Mouse (Mus musculus): ENCODE data around the gene Kcnh1. TPM values are rescaled to one million over a fixed set of nuclear protein-coding genes. Genes with fewer than 3 reads are reported as not detected.

Gene Kcnh1
- polyA plus RNA-seq, 1 experiment from 2014 or later: 0.60 TPM

GRCm38 (mm10) chr1:192451722-192452121 is 261.1 kb downstream of the Kcnh1 start:
- no peak overlapping the region for H3K4me3 ChIP-seq
- 0 out of 2 replicates have a peak, but pooled peaks cover 4% of the 10 kb centered on the region for H3K4me1 ChIP-seq
- no peak overlapping the region for H3K4me2 ChIP-seq (replicated peaks)
- WGBS: 65% methylated on average over 4 of the region's 4 CpGs
- H3K9ac ChIP-seq: no peak overlapping the region
- H3K9me3 ChIP-seq: no peaks in the 10 kb centered on the region
- H3K36me3 ChIP-seq: no peaks in the 10 kb centered on the region
- H3K27me3 ChIP-seq: no peaks in the 10 kb centered on the region
- ATAC-seq (ENCODE audit: low FRiP score, low read depth): no peak
- H3K27ac ChIP-seq: no peak overlapping the region

- no peak overlapping the region for H3K27ac ChIP-seq
- no peaks in the 10 kb centered on the region for H3K9me3 ChIP-seq
- no peak overlapping the region for H3K9ac ChIP-seq
- H3K4me2 ChIP-seq (replicated peaks): no peak overlapping the region
- WGBS: 24% methylated on average over 1 of the region's 1 CpGs
- H3K4me1 ChIP-seq: 0 out of 2 replicates have a peak, but pooled peaks cover 4% of the 10 kb centered on the region
- H3K27me3 ChIP-seq: no peaks in the 10 kb centered on the region
- H3K4me3 ChIP-seq: no peak overlapping the region
- no peak for ATAC-seq (ENCODE audit: low FRiP score, low read depth)
- no peaks in the 10 kb centered on the region for H3K36me3 ChIP-seq
Measured at GRCm38 (mm10) chr1:192454501-192454900, 263.9 kb downstream of the Kcnh1 start.

GRCm38 (mm10) chr1:192454981-192455380 is 264.4 kb downstream of the Kcnh1 start:
- Histone ChIP-seq H3K4me3 (no peak overlapping the region), H3K27me3 (no peaks in the 10 kb centered on the region), H3K9ac (no peak overlapping the region), H3K4me2 (replicated peaks) (no peak overlapping the region), H3K27ac (no peak overlapping the region), H3K4me1 (0 out of 2 replicates have a peak, but pooled peaks cover 4% of the 10 kb centered on the region), H3K36me3 (no peaks in the 10 kb centered on the region), H3K9me3 (no peaks in the 10 kb centered on the region)
- no peak for ATAC-seq (ENCODE audit: low FRiP score, low read depth)
- WGBS: 60% methylated on average over 4 of the region's 4 CpGs

- Histone ChIP-seq H3K36me3 (no peaks in the 10 kb centered on the region), H3K27ac (no peak overlapping the region)
- 74% methylated on average over 3 of the region's 3 CpGs for WGBS
Measured at GRCm38 (mm10) chr1:192457037-192457436, 266.5 kb downstream of the Kcnh1 start.

GRCm38 (mm10) chr1:192457526-192458206 is 267.1 kb downstream of the Kcnh1 start:
- Histone ChIP-seq H3K27ac (no peak overlapping the region), H3K4me2 (replicated peaks) (no peak overlapping the region), H3K4me1 (0 out of 2 replicates have a peak, but pooled peaks cover 4% of the 10 kb centered on the region), H3K36me3 (no peaks in the 10 kb centered on the region), H3K9ac (no peak overlapping the region), H3K4me3 (no peak overlapping the region), H3K27me3 (no peaks in the 10 kb centered on the region), H3K9me3 (no peaks in the 10 kb centered on the region)
- ATAC-seq (ENCODE audit: low FRiP score, low read depth): no peak
- WGBS: 82% methylated on average over 6 of the region's 6 CpGs

More at GRCm38 (mm10) chr1:192457037-192457436, 266.5 kb downstream of the Kcnh1 start:
- Histone ChIP-seq H3K4me1 (0 out of 2 replicates have a peak, but pooled peaks cover 4% of the 10 kb centered on the region), H3K27me3 (no peaks in the 10 kb centered on the region), H3K4me3 (no peak overlapping the region), H3K9me3 (no peaks in the 10 kb centered on the region), H3K4me2 (replicated peaks) (no peak overlapping the region), H3K9ac (no peak overlapping the region)
- no peak for ATAC-seq (ENCODE audit: low FRiP score, low read depth)

- Histone ChIP-seq H3K27me3 (no peaks in the 10 kb centered on the region), H3K4me3 (no peak overlapping the region), H3K9me3 (no peaks in the 10 kb centered on the region), H3K4me1 (no peaks in the 10 kb centered on the region), H3K27ac (no peak overlapping the region), H3K4me2 (replicated peaks) (no peak overlapping the region), H3K36me3 (no peaks in the 10 kb centered on the region), H3K9ac (no peak overlapping the region)
- WGBS: 70% methylated on average over 4 of the region's 4 CpGs
- ATAC-seq (ENCODE audit: low FRiP score, low read depth): no peak
Measured at GRCm38 (mm10) chr1:192463732-192464131, 273.2 kb downstream of the Kcnh1 start.

- Histone ChIP-seq H3K9me3 (no peaks in the 10 kb centered on the region), H3K27ac (no peak overlapping the region), H3K27me3 (no peaks in the 10 kb centered on the region), H3K9ac (no peak overlapping the region), H3K4me2 (replicated peaks) (no peak overlapping the region), H3K4me1 (0 out of 2 replicates have a peak, but pooled peaks cover 2% of the 10 kb centered on the region), H3K4me3 (no peak overlapping the region), H3K36me3 (no peaks in the 10 kb centered on the region)
- WGBS: 53% methylated on average over 4 of the region's 4 CpGs
- no peak for ATAC-seq (ENCODE audit: low FRiP score, low read depth)
Measured at GRCm38 (mm10) chr1:192472366-192472765, 281.8 kb downstream of the Kcnh1 start.

GRCm38 (mm10) chr1:192473134-192473533 is 282.6 kb downstream of the Kcnh1 start:
- Histone ChIP-seq H3K4me2 (replicated peaks) (no peak overlapping the region), H3K9me3 (no peaks in the 10 kb centered on the region), H3K9ac (no peak overlapping the region), H3K4me1 (0 out of 2 replicates have a peak, but pooled peaks cover 5% of the 10 kb centered on the region), H3K4me3 (no peak overlapping the region), H3K36me3 (no peaks in the 10 kb centered on the region), H3K27ac (no peak overlapping the region), H3K27me3 (no peaks in the 10 kb centered on the region)
- no peak for ATAC-seq (ENCODE audit: low FRiP score, low read depth)
- 86% methylated on average over 6 of the region's 6 CpGs for WGBS

- Histone ChIP-seq H3K27ac (no peak overlapping the region), H3K4me1 (0 out of 2 replicates have a peak, but pooled peaks cover 5% of the 10 kb centered on the region), H3K9me3 (no peaks in the 10 kb centered on the region), H3K27me3 (no peaks in the 10 kb centered on the region), H3K4me3 (no peak overlapping the region), H3K36me3 (no peaks in the 10 kb centered on the region), H3K9ac (no peak overlapping the region), H3K4me2 (replicated peaks) (no peak overlapping the region)
- ATAC-seq (ENCODE audit: low FRiP score, low read depth): no peak
- WGBS: 76% methylated on average over 7 of the region's 7 CpGs
Measured at GRCm38 (mm10) chr1:192476704-192477103, 286.1 kb downstream of the Kcnh1 start.

- WGBS: 66% methylated on average over 6 of the region's 6 CpGs
- Histone ChIP-seq H3K4me2 (replicated peaks) (no peak overlapping the region), H3K27me3 (no peaks in the 10 kb centered on the region), H3K9ac (no peak overlapping the region), H3K9me3 (no peaks in the 10 kb centered on the region), H3K27ac (no peak overlapping the region), H3K36me3 (no peaks in the 10 kb centered on the region), H3K4me1 (0 out of 2 replicates have a peak, but pooled peaks cover 5% of the 10 kb centered on the region), H3K4me3 (no peak overlapping the region)
- no peak for ATAC-seq (ENCODE audit: low FRiP score, low read depth)
Measured at GRCm38 (mm10) chr1:192477556-192477955, 287.0 kb downstream of the Kcnh1 start.

GRCm38 (mm10) chr1:192478176-192478575 is 287.6 kb downstream of the Kcnh1 start:
- ATAC-seq (ENCODE audit: low FRiP score, low read depth): no peak
- Histone ChIP-seq H3K9me3 (no peaks in the 10 kb centered on the region), H3K4me2 (replicated peaks) (no peak overlapping the region), H3K4me3 (no peak overlapping the region), H3K27ac (no peak overlapping the region), H3K4me1 (0 out of 2 replicates have a peak, but pooled peaks cover 5% of the 10 kb centered on the region), H3K9ac (no peak overlapping the region), H3K27me3 (no peaks in the 10 kb centered on the region), H3K36me3 (no peaks in the 10 kb centered on the region)
- 58% methylated on average over 5 of the region's 5 CpGs for WGBS

- Histone ChIP-seq H3K27ac (no peak overlapping the region), H3K4me2 (replicated peaks) (no peak overlapping the region), H3K9ac (no peak overlapping the region), H3K9me3 (no peaks in the 10 kb centered on the region), H3K4me3 (no peak overlapping the region), H3K27me3 (no peaks in the 10 kb centered on the region), H3K4me1 (0 out of 2 replicates have a peak, but pooled peaks cover 5% of the 10 kb centered on the region), H3K36me3 (no peaks in the 10 kb centered on the region)
- 84% methylated on average over 8 of the region's 8 CpGs for WGBS
- ATAC-seq (ENCODE audit: low FRiP score, low read depth): no peak
Measured at GRCm38 (mm10) chr1:192480072-192480784, 289.7 kb downstream of the Kcnh1 start.
